In the genomic region with DNA sequence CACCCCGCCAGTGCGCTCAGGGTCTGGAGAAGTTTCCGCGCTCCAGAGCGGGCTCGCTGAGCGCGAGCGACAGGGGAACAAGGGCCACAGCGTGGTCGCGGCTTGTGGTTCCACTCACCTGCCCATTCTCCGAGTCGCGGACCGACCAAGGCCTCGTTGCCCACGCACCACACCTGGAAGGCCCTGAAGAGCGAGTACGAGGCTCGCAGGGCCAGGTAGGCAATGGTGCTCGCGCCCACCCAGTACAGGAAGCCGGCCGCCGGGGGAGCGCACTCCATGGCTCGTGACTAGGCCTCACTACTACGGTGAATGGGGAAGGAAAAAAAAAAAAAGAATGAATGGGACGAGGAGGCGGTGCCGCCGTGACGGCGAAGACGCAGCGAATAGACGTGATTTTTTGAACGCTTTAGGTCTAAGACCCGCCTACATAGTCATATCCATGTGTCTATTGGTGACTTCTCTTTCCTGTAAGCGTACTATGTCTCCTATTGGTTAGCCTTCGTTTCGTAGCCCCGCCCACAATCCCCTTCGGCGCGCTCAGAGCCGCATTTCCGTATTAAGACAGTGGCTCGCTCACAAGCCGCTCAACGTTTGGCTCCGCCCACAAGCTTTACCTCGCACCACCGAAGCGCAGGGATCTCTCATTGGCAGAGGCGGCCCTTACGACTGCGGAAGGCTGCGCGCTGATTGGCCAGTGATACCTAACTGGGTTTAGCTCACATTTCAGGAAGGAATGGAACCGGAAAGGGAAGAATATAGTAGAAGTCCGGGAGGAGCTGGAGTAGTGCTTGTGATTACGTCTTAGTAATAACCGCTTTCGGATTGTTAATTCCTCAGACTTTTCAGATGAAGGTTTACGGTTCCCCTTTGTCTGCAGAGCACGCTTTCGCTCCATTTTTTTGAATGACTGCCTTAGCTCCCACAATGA, we compare ENCODE assay signal across 8 mouse cellular contexts. TPM values are rescaled to one million over a fixed set of nuclear protein-coding genes. Genes with fewer than 3 reads are reported as not detected.
DNase-seq lines count a peak whose midpoint lies in the region; ATAC-seq and TF ChIP-seq lines count a peak whose summit lies in the region.

Gene Hsd17b12 (minus strand): TSS at position 373 of the 928 bp plus-strand sequence.

- H3K4me2 ChIP-seq in kidney, embryonic 14.5 days (replicated peaks; ENCODE audit: low read depth, low read length): peak within 1 kb of the TSS; percentile 58
- H3K4me2 ChIP-seq in limb, embryonic 15.5 days: peak within 1 kb of the TSS; percentile 52

- peaks cover 21% of the 10 kb centered on the region for H3K4me1 ChIP-seq in bone marrow macrophage, adult 2 months (ENCODE audit: control insufficient read depth, insufficient read depth, low read length)
- H3K4me1 ChIP-seq in embryonic fibroblast, embryonic 13.5 days (ENCODE audit: control insufficient read depth, insufficient read depth, low read length): peaks cover 7% of the 10 kb centered on the region; the same call in 1 of the 2 replicates
- peaks cover 10% of the 10 kb centered on the region for H3K4me1 ChIP-seq in kidney, embryonic 14.5 days (ENCODE audit: control insufficient read depth, insufficient read depth, low read length)
- peaks cover 7% of the 10 kb centered on the region; the same call in 1 of the 2 replicates for H3K4me1 ChIP-seq in limb, embryonic 15.5 days

- WGBS in kidney, embryonic 14.5 days: 1% methylated on average over 69 of the region's 69 CpGs
- under 1% methylated on average over 69 of the region's 69 CpGs for WGBS in limb, embryonic 15.5 days

- H3K27me3 ChIP-seq in kidney, embryonic 14.5 days (ENCODE audit: control insufficient read depth, insufficient read depth, low read length): no peaks in the 10 kb centered on the region
- no peaks in the 10 kb centered on the region for H3K27me3 ChIP-seq in limb, embryonic 15.5 days

- ATAC-seq in kidney, embryonic 14.5 days (ENCODE audit: low FRiP score, low TSS enrichment): peak; percentile 100
- ATAC-seq in limb, embryonic 15.5 days (ENCODE audit: insufficient number of reproducible peaks, low FRiP score, low TSS enrichment, low read depth): peak; percentile 100

- H3K36me3 ChIP-seq in kidney, embryonic 14.5 days (ENCODE audit: control insufficient read depth, insufficient read depth, low read length): no peaks in the 10 kb centered on the region
- H3K36me3 ChIP-seq in limb, embryonic 15.5 days: no peaks in the 10 kb centered on the region

- peak within 1 kb of the TSS; percentile 91 for H3K9ac ChIP-seq in kidney, embryonic 14.5 days (ENCODE audit: low read depth, low read length)
- H3K9ac ChIP-seq in limb, embryonic 15.5 days: peak within 1 kb of the TSS; percentile 87

- H3K9me3 ChIP-seq in kidney, embryonic 14.5 days (ENCODE audit: control insufficient read depth, low read length): no peaks in the 10 kb centered on the region
- no peaks in the 10 kb centered on the region for H3K9me3 ChIP-seq in limb, embryonic 15.5 days

- peak within 1 kb of the TSS; percentile 80 for H3K27ac ChIP-seq in bone marrow macrophage, adult 2 months (ENCODE audit: insufficient read depth, low read depth, low read length)
- peak within 1 kb of the TSS; percentile 74 for H3K27ac ChIP-seq in embryonic fibroblast, embryonic 13.5 days (ENCODE audit: insufficient read depth, low read length)
- H3K27ac ChIP-seq in kidney, embryonic 14.5 days (ENCODE audit: low read depth, low read length): peak within 1 kb of the TSS; percentile 90
- peak within 1 kb of the TSS; percentile 94 for H3K27ac ChIP-seq in limb, embryonic 15.5 days

- DNase-seq in A20 (ENCODE audit: low read depth, low spot score): peak; percentile 100
- peak; percentile 100 for DNase-seq in heart, adult 9 months (ENCODE audit: low spot score in 2 of 2)
- peak; percentile 97 to 100 for DNase-seq in monocyte, adult 2 months (ENCODE audit: low read depth in 1 of 2, low spot score in 2 of 2)
- DNase-seq in spleen, postnatal 36 days (ENCODE audit: low spot score in 2 of 2): peak; percentile 99 to 100

- no peak for TF ChIP-seq POLR2A in bone marrow macrophage, adult 2 months (IDR thresholded peaks at IDR 0.05; ENCODE audit: borderline replicate concordance, low read depth, low read length)
- TF ChIP-seq POLR2A in embryonic fibroblast, embryonic 13.5 days (IDR thresholded peaks at IDR 0.05; ENCODE audit: low read depth, low read length): peak; percentile 82

- H3K4me3 ChIP-seq in bone marrow macrophage, adult 2 months (ENCODE audit: insufficient read depth, low read length): peak within 1 kb of the TSS; percentile 73
- peak within 1 kb of the TSS; percentile 74 for H3K4me3 ChIP-seq in embryonic fibroblast, embryonic 13.5 days (ENCODE audit: insufficient read depth, low read length)
- H3K4me3 ChIP-seq in kidney, embryonic 14.5 days (ENCODE audit: low read length): peak within 1 kb of the TSS; percentile 77
- H3K4me3 ChIP-seq in limb, embryonic 15.5 days: peak within 1 kb of the TSS; percentile 89

- TF ChIP-seq CTCF in bone marrow macrophage, adult 2 months (IDR thresholded peaks at IDR 0.05; ENCODE audit: low read depth, low read length): no peak
- no peak for TF ChIP-seq CTCF in embryonic fibroblast, embryonic 13.5 days (IDR thresholded peaks at IDR 0.05; ENCODE audit: borderline replicate concordance, insufficient read depth, low read length)

RNA-seq across cellular contexts. Expression of gene Hsd17b12, which starts in this region (rescaled TPM):
- 79.8 and 84.2 TPM in 2 replicates for polyA plus RNA-seq in bone marrow macrophage, adult 2 months (2012; ENCODE audit: insufficient read depth, insufficient read length, missing spikeins)
- 141 and 162 TPM in 2 replicates for polyA plus RNA-seq in embryonic fibroblast, embryonic 13.5 days (2011; ENCODE audit: insufficient read length, low read depth, missing spikeins)
- polyA plus RNA-seq in kidney, embryonic 14.5 days (2014; fragmentation: Nextera tagmentation; extraction: Ambion mirVana): 124 and 136 TPM in 2 replicates
- 116 and 134 TPM in 2 replicates for polyA plus RNA-seq in limb, embryonic 15.5 days (2015; fragmentation: Nextera tagmentation; extraction: Ambion mirVana)

Comparison
In these comparisons a context has a peak if more than half of its experiments do, and no peak if none do; other contexts are left out.
1. Peak in every context shown above with its lines: DNase-seq, ATAC-seq, H3K4me3 ChIP-seq and H3K27ac ChIP-seq.